Mouse (Mus musculus) neutrophil, adult 5-6 weeks (primary cell): ENCODE results near the gene Olfr1295. TPM values are rescaled to one million over a fixed set of nuclear protein-coding genes. Genes with fewer than 3 reads are reported as not detected.

Experiments used
- ATAC-seq: fragments of 151-379, 151-347 bp; 2 replicates; pipeline ENCODE4 v1.8.0; 2017; ENCODE audit warnings: mild to moderate bottlenecking, moderate TSS enrichment; ENCODE audit not compliant: insufficient number of reproducible peaks, poor library complexity, low FRiP score, severe bottlenecking; ENCODE audit errors: extremely low read depth
- total RNA-seq: library from RNA; stranded (forward); fragments of 200-1000 nt; gene quantifications from 2 replicates; pipeline ENCODE4 v1.2.3, GENCODE M21; 2017

Olfr1295 gene
- 0.12 TPM in 1 of 2 replicates, not detected in the other for total RNA-seq

- no peak for ATAC-seq
These were observed at the start of gene Olfr1295 for GRCm38 (mm10) chr2:111569581-111569980. Gene Olfr1295 (minus strand): TSS chr2:111569681.

- no peak for ATAC-seq
These were observed 29.3 kb downstream of the Olfr1295 start, which contains the start of gene Olfr1294 for GRCm38 (mm10) chr2:111540191-111540590. Gene Olfr1294 (minus strand): TSS chr2:111540291.

- no peak for ATAC-seq
These were observed 44.6 kb downstream of the Olfr1295 start, which contains the start of gene Olfr1293-ps for GRCm38 (mm10) chr2:111524903-111525302. Gene Olfr1293-ps (plus strand): TSS chr2:111525203.

GRCm38 (mm10) chr2:111517451-111517850 is 52.0 kb downstream of the Olfr1295 start:
- no peak for ATAC-seq

Other genes starting within 250 kb of the Olfr1295 start
- gene Olfr1281, start 243.2 kb downstream of the Olfr1295 start, total RNA-seq, result not detected in 2 replicates
- not detected in 2 replicates for gene Olfr1282, start 233.6 kb downstream of the Olfr1295 start, total RNA-seq
- not detected in 2 replicates for gene Olfr1283, start 202.9 kb downstream of the Olfr1295 start, total RNA-seq
- gene Olfr1284, start 194.2 kb downstream of the Olfr1295 start, total RNA-seq, result not detected in 2 replicates
- not detected in 2 replicates for gene Olfr1286, start 146.6 kb downstream of the Olfr1295 start, total RNA-seq
- not detected in 2 replicates for gene Olfr1287, start 120.5 kb downstream of the Olfr1295 start, total RNA-seq
- not detected in 2 replicates for gene Olfr1288, start 95.6 kb downstream of the Olfr1295 start, total RNA-seq
- gene Olfr1289, start 88.9 kb downstream of the Olfr1295 start, total RNA-seq, result not detected in 2 replicates
- not detected in 2 replicates for gene Olfr1290, start 75.9 kb downstream of the Olfr1295 start, total RNA-seq
- not detected in 2 replicates for gene Olfr1291-ps1, start 72.5 kb downstream of the Olfr1295 start, total RNA-seq
- not detected in 2 replicates for gene Olfr1293-ps, start 44.5 kb downstream of the Olfr1295 start, total RNA-seq
- not detected in 2 replicates for gene Olfr1294, start 29.4 kb downstream of the Olfr1295 start, total RNA-seq
- gene Olfr1297, start 56.8 kb upstream of the Olfr1295 start, total RNA-seq, result not detected in 2 replicates
- not detected in 2 replicates for gene Olfr1298, start 79.5 kb upstream of the Olfr1295 start, total RNA-seq
- not detected in 2 replicates for gene Olfr1299, start 91.7 kb upstream of the Olfr1295 start, total RNA-seq
- gene Olfr1301, start 181.3 kb upstream of the Olfr1295 start, total RNA-seq, result not detected in 2 replicates
- 0.25 TPM in 1 of 2 replicates, not detected in the other for gene Olfr1302, start 207.7 kb upstream of the Olfr1295 start, total RNA-seq